Mouse (Mus musculus) kidney, adult 11 months (tissue): ENCODE data around the gene Gm7347.
"Not testable (repeated sequence)": the region's sequence is repeated elsewhere in the genome, so short reads cannot be mapped to it uniquely, and the experiment has no call there.

Source experiments
- DNase-seq: peaks from one replicate; pipeline ENCODE4 v3.0.0; 2022

Gm7347 gene

GRCm38 (mm10) chr5:26058481-26058880 is at the start of gene Gm7347:
TSS of gene Gm7347 (minus strand) at chr5:26058581.
- not testable (repeated sequence) for DNase-seq

DNA sequence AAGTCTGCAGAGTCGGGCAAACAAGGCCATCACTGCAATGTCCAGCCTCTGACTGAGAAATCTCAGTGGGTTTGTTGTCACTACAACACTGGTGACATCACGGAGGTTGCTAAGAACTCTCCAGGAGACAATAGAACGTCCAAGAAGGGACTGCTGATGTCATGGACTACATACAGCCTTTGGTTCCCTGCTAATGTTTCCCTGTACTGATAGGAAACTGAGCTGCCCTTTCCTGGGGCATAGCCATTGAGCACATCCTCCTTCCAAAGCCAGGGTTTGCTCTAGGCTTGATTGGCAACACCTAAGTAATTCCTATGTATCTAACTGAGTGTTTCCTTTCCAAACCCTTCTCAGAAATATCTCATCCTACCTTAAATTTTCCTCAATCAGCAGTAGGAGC is 46.9 kb upstream of the Gm7347 start, which contains the start of gene 5031410I06Rik:
Gene 5031410I06Rik (minus strand): TSS at position 101 of the 400 bp plus-strand sequence.
- DNase-seq = not testable (repeated sequence)

- not testable (repeated sequence) for DNase-seq
These were observed 30.8 kb upstream of the Gm7347 start, which contains the start of gene Gm10471 for GRCm38 (mm10) chr5:26089191-26089590. TSS of gene Gm10471 (minus strand) at chr5:26089291.

DNA sequence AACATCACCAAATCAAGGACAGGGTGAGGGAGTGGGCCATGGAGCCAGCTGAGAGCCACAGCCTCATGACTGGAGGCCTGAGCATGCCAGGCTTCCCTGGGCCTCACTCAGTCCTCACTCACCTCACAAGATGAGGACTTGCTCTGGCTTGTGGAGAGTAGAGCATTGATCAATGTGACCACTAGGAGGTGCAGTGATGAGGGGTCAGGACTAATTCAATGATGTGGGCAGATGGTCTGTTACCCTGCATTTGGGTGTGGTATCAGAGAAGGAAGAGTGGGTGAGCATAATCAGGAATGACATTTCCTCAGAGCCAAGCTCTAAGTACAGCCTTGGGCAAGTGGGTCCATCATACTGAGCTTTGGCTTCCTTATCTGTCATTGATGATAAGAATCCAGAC is 20.6 kb upstream of the Gm7347 start:
- DNase-seq = not testable (repeated sequence)

GRCm38 (mm10) chr5:26070716-26071115 is 12.3 kb upstream of the Gm7347 start:
- DNase-seq = no peak

GRCm38 (mm10) chr5:26039458-26039857 is 18.9 kb downstream of the Gm7347 start, which contains the start of gene Speer4a:
TSS of gene Speer4a (minus strand) at chr5:26039558.
- DNase-seq = not testable (repeated sequence)

GRCm38 (mm10) chr5:26022816-26023215 is 35.6 kb downstream of the Gm7347 start, which contains the start of gene Gm5862:
TSS of gene Gm5862 (minus strand) at chr5:26022916.
- not testable (repeated sequence) for DNase-seq

DNA sequence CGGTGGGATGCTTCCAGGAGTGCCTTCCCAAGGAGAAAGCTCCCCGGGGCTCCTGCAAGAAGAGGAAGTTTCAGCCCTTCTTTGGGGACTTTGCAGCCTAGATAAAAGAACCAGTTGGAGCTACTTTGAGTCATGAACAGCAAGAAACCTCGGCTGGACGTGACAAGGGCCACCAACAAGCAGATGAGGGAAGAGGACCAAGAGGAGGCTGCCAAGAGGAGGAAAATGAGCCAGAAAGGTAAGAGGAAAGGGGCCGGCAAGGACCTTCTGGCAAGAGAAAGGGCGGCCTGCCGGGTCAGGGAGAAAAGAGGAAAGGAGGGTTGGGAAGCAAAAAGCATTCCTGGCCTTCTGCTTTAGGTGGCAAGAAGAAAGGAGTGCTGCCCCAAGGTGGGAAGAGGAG is 50.7 kb downstream of the Gm7347 start:
- not testable (repeated sequence) for DNase-seq

- not testable (repeated sequence) for DNase-seq
These were observed 51.3 kb downstream of the Gm7347 start for GRCm38 (mm10) chr5:26006937-26007695.

- not testable (repeated sequence) for DNase-seq
These were observed 53.7 kb downstream of the Gm7347 start, which contains the start of gene Gm1979 for GRCm38 (mm10) chr5:26004698-26005097. TSS of gene Gm1979 (minus strand) at chr5:26004798.
